Mouse (Mus musculus): Measurements from ENCODE around the gene 1700012B09Rik. TPM values are rescaled to one million over a fixed set of nuclear protein-coding genes. Genes with fewer than 3 reads are reported as not detected.

Gene 1700012B09Rik
- total RNA-seq (2017): 4.6 TPM in 1 of 2 replicates, not detected in the other

- ATAC-seq (replicated peaks in 1 of 2; ENCODE audit: insufficient read depth in 1 of 2, low FRiP score in 2 of 2, low TSS enrichment in 1 of 2, low read depth in 1 of 2, poor library complexity in 2 of 2, severe bottlenecking in 2 of 2): peak; percentile 63 to 68
Measured at GRCm38 (mm10) chr9:14770803-14771471, at the start of gene 1700012B09Rik. 1700012B09Rik (minus strand) TSS chr9:14771030.

GRCm38 (mm10) chr9:14810111-14810510, 39.3 kb upstream of the 1700012B09Rik start:
- no peak for ATAC-seq (replicated peaks in 1 of 2; ENCODE audit: insufficient read depth in 1 of 2, low FRiP score in 2 of 2, low TSS enrichment in 1 of 2, low read depth in 1 of 2, poor library complexity in 2 of 2, severe bottlenecking in 2 of 2)

GRCm38 (mm10) chr9:14806786-14807185, 36.0 kb upstream of the 1700012B09Rik start:
- ATAC-seq (replicated peaks in 1 of 2; ENCODE audit: insufficient read depth in 1 of 2, low FRiP score in 2 of 2, low TSS enrichment in 1 of 2, low read depth in 1 of 2, poor library complexity in 2 of 2, severe bottlenecking in 2 of 2): no peak

- no peak for ATAC-seq (replicated peaks in 1 of 2; ENCODE audit: insufficient read depth in 1 of 2, low FRiP score in 2 of 2, low TSS enrichment in 1 of 2, low read depth in 1 of 2, poor library complexity in 2 of 2, severe bottlenecking in 2 of 2)
Measured at GRCm38 (mm10) chr9:14805714-14806113, 34.9 kb upstream of the 1700012B09Rik start.

- ATAC-seq (replicated peaks in 1 of 2; ENCODE audit: insufficient read depth in 1 of 2, low FRiP score in 2 of 2, low TSS enrichment in 1 of 2, low read depth in 1 of 2, poor library complexity in 2 of 2, severe bottlenecking in 2 of 2): no peak
Measured at GRCm38 (mm10) chr9:14787356-14787755, 16.5 kb upstream of the 1700012B09Rik start.

DNA sequence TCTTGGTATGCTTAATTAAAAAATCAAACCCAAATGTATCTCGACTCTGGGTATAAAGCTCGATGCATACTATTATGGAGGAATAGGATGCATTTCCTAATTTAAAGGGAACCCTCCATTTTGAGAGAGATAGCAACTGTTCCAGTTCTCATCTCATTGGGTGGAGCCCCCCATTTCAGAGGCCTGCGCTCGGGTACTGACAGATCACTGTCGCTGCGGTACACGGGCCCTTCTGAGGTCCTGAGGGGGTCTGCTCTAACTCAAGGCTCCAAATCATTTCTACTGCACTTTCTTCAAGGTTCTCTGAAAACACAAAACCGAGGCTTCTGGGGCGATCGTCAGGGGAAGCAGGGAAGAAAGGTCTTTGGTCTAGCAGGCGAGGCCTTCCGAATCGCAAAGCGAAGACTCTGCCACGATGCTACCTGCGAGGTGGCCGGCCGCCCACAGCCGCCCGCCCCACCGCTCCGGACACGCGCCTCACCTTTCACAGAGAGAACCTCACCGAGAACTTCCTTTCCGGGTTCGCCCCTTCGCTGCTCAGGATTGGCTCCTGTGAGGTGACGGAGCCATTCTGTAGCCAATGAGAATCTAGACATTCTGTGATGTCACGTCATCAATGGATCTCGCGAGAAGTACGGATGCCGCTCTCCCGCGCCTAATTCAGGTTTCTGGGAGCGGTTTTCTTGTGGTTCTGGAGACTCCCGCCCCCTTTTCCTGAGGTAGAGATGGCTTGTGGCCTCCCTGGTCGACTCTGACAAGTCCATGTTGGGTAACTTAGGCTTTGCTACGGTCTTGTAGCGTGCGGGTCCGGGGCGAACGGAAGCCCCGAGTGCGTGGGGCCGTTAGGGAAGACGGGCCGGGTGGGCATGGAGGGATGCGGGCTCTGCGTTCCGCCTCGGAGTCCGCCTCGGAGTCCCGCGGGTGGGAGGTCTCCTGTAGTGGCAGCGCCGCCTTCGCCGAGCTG, 13.5 kb upstream of the 1700012B09Rik start, which contains the start of the genes Mre11a and Ankrd49:
TSS of gene Mre11a (plus strand) at position 616 of the 964 bp plus-strand sequence.
TSS of gene Ankrd49 (minus strand) at position 818 of the 964 bp plus-strand sequence.
- peak; percentile 98 to 99 for ATAC-seq (replicated peaks in 1 of 2; ENCODE audit: insufficient read depth in 1 of 2, low FRiP score in 2 of 2, low TSS enrichment in 1 of 2, low read depth in 1 of 2, poor library complexity in 2 of 2, severe bottlenecking in 2 of 2)

GRCm38 (mm10) chr9:14778341-14778740, 7.5 kb upstream of the 1700012B09Rik start:
- ATAC-seq (replicated peaks in 1 of 2; ENCODE audit: insufficient read depth in 1 of 2, low FRiP score in 2 of 2, low TSS enrichment in 1 of 2, low read depth in 1 of 2, poor library complexity in 2 of 2, severe bottlenecking in 2 of 2): no peak

GRCm38 (mm10) chr9:14773813-14774212, 3.0 kb upstream of the 1700012B09Rik start:
- ATAC-seq (replicated peaks in 1 of 2; ENCODE audit: insufficient read depth in 1 of 2, low FRiP score in 2 of 2, low TSS enrichment in 1 of 2, low read depth in 1 of 2, poor library complexity in 2 of 2, severe bottlenecking in 2 of 2): 0 out of 4 replicates have a peak, but pooled peaks of 1 of the 2 experiments have one; percentile 29

DNA sequence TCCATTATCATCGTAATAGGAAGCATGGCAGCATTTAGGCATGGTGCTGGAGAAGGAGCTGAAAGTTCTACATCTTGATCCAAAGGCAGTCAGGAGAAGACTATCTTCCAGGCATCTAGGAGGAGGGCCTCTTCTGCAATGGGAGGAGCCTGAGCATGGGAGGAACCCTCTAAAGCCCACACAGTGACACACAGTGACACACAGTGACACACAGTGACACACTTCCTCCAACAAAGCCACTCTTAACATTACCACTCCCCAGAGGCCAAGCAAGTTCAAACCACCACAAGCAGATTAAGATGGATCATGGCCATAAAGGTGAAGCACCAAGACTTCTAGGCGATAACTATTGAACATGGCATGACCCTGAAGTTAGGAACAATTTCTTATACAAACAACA, 1.2 kb upstream of the 1700012B09Rik start:
- ATAC-seq (replicated peaks in 1 of 2; ENCODE audit: insufficient read depth in 1 of 2, low FRiP score in 2 of 2, low TSS enrichment in 1 of 2, low read depth in 1 of 2, poor library complexity in 2 of 2, severe bottlenecking in 2 of 2): peak; percentile 39 to 47; a peak in 3 of 4 replicates

DNA sequence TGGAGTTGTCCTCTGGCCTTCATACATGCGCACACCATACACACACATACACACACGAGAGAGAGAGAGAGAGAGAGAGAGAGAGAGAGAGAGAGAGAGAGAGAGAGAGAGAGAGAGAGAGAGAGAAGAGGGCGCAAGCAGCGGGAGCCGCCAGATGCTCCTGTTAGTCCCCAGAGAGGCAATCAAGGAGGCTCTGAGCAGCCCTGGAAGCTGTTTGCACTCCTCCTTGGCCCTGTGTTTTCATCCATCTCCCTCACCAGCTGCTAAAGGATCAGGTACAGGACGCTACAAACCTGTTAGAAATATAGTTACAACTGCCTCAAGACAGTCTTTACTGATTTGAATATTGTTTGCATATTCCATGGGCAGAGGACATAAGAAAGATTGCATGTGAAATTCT, 1.0 kb downstream of the 1700012B09Rik start:
- no peak for ATAC-seq (replicated peaks in 1 of 2; ENCODE audit: insufficient read depth in 1 of 2, low FRiP score in 2 of 2, low TSS enrichment in 1 of 2, low read depth in 1 of 2, poor library complexity in 2 of 2, severe bottlenecking in 2 of 2)

DNA sequence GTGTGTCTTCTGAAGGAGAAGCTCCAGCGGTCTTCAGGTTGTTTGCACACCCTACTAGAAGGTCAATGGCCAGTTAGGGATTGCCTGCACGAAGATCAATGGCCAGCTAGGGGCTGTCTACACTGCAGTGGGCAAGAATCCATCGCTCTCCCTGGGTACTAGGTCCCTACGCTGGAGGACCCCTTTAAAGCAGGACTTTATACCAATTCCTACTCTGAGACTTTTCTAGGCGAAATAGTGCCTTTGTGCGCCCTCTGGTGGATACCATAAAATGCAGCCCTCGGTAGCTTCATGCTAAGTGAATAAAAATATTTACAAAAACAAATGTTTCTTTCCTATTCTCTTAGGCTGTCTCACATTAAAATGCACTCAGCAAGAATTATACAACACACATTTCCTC, 6.1 kb downstream of the 1700012B09Rik start:
- ATAC-seq (replicated peaks in 1 of 2; ENCODE audit: insufficient read depth in 1 of 2, low FRiP score in 2 of 2, low TSS enrichment in 1 of 2, low read depth in 1 of 2, poor library complexity in 2 of 2, severe bottlenecking in 2 of 2): peak; percentile 52 to 71; a peak in 2 of 4 replicates

GRCm38 (mm10) chr9:14759261-14759660, 11.6 kb downstream of the 1700012B09Rik start:
- peak; percentile 64 to 72; a peak in 3 of 4 replicates for ATAC-seq (replicated peaks in 1 of 2; ENCODE audit: insufficient read depth in 1 of 2, low FRiP score in 2 of 2, low TSS enrichment in 1 of 2, low read depth in 1 of 2, poor library complexity in 2 of 2, severe bottlenecking in 2 of 2)

- peak; percentile 84 to 91 for ATAC-seq (replicated peaks in 1 of 2; ENCODE audit: insufficient read depth in 1 of 2, low FRiP score in 2 of 2, low TSS enrichment in 1 of 2, low read depth in 1 of 2, poor library complexity in 2 of 2, severe bottlenecking in 2 of 2)
Measured at GRCm38 (mm10) chr9:14758590-14758989, 12.2 kb downstream of the 1700012B09Rik start.

DNA sequence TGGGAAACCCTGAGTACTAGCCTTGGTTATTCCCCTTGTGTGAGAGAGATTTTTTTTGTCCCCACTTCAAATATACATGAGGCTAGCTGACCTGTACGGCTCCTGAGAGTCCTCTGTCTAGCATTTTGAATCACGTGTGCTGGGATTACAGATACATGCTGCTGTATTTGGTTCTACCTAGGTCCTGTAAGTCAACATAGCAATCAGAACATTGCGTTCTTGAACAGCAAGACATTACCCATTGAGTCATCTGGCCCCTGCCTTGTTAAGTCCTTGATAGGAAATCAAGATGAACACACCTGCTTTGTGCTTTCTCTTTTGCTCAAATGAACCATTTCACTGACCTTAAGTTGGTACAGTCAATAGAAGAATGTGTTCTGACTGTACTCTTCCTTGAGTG, 16.4 kb downstream of the 1700012B09Rik start:
- no peak for ATAC-seq (replicated peaks in 1 of 2; ENCODE audit: insufficient read depth in 1 of 2, low FRiP score in 2 of 2, low TSS enrichment in 1 of 2, low read depth in 1 of 2, poor library complexity in 2 of 2, severe bottlenecking in 2 of 2)

- no peak for ATAC-seq (replicated peaks in 1 of 2; ENCODE audit: insufficient read depth in 1 of 2, low FRiP score in 2 of 2, low TSS enrichment in 1 of 2, low read depth in 1 of 2, poor library complexity in 2 of 2, severe bottlenecking in 2 of 2)
Measured at GRCm38 (mm10) chr9:14753947-14754346, 16.9 kb downstream of the 1700012B09Rik start.

GRCm38 (mm10) chr9:14752001-14752522, 18.8 kb downstream of the 1700012B09Rik start, which contains the start of gene Fut4:
Fut4 (minus strand) TSS chr9:14752393.
- ATAC-seq (replicated peaks in 1 of 2; ENCODE audit: insufficient read depth in 1 of 2, low FRiP score in 2 of 2, low TSS enrichment in 1 of 2, low read depth in 1 of 2, poor library complexity in 2 of 2, severe bottlenecking in 2 of 2): peak; percentile 69 to 70

DNA sequence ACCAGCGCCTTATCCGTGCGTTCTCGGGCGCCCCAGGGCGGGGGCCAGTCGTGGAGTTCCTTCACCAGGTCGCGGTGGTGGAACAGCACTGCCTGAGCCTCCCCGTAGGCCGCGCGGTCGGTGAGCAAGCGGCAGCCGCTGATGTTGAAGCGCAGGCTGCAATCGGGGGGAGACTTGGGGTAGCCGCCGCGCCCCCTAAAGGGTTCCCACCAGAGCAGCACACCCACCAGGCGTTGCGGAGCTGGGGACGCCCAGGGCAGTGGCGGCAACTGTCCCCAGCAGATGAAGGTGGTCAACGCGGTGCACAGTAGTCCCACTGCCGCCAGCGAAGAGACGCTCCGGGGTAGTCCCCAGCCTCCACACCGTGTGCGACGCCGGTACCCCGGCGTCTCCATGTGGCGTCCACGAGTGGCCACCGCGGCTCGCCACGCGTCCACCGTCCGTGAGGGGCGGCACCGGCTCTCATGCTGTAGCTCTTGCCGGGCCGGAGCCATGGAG, 19.3 kb downstream of the 1700012B09Rik start:
- peak; percentile 53 to 57 for ATAC-seq (replicated peaks in 1 of 2; ENCODE audit: insufficient read depth in 1 of 2, low FRiP score in 2 of 2, low TSS enrichment in 1 of 2, low read depth in 1 of 2, poor library complexity in 2 of 2, severe bottlenecking in 2 of 2)
